Mouse (Mus musculus): Measurements from ENCODE around the gene Megf8.

The Megf8 gene

DNA sequence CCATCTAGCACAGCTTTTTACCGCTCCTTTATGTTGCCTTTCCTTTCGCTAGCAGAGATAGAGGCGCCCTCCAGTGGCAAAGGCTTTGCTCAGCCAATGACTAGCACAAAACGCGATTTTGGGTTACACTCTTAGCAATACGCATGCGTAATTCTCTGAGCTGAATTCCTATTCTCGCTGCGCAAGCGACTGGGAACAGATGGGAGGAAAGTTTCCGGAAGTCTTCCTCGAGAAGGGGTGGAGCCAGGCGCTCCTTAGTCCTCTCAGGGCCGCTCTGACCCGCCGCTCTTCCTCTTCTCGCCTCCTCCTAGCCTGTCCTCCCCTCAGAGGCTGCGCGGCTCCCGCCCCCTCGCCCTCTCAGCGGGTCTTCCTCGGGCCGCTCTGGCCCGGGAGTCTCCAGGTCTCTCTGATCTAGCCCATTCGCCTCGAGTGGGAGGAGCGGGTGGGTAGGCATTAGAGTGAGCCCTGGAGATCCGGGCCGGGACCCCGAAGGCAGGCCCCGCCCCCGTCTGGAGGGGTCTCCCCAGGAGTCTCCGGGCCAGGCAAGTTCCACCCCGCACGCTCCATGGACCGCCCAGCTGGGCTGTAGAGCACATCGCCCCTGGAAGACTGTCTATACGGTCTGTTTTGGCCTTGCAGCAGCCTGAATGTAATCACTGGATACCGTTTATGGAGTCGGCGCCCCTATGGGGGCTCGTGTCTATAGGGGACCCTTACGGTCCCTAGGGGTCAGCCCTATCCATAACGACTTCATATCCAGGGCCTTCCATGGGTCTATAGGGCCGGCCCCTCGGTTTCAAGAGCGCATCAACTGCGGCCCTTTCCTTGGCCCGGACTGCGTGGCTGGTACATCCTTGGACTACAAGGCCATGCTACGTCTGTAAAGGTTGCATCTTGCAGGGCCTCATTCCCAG is at the start of gene Megf8:
Gene Megf8, plus strand, starts transcription at position 633 of the 914 bp plus-strand sequence.
- DNase-seq (ENCODE audit: low read depth, low spot score): peak; percentile 100

DNA sequence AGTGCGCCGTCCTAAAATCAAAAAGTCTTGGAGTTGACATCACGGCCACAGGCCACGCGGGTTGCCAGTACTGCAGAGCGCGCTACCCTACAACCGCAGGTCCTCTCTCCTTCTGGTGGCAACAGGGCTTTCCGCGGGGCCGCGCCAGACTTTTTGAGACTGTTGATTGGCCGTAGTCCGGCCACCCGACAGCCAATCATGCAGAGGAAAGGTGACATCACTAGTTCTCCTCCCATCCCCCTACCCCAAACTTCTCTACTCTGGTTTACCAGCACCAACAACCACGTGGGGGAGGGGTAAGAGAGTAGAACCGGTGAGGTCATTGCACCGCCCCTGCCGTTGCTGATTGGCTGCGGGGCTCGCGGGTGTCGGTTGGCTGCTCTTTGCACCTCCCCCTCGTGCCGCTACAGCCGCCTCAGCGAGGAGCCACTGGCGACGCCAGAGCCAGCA is 49.6 kb upstream of the Megf8 start, which contains the start of gene Cic:
Gene Cic, plus strand, starts transcription at position 404 of the 450 bp plus-strand sequence.
- peak; percentile 100 for DNase-seq (ENCODE audit: low read depth, low spot score)

DNA sequence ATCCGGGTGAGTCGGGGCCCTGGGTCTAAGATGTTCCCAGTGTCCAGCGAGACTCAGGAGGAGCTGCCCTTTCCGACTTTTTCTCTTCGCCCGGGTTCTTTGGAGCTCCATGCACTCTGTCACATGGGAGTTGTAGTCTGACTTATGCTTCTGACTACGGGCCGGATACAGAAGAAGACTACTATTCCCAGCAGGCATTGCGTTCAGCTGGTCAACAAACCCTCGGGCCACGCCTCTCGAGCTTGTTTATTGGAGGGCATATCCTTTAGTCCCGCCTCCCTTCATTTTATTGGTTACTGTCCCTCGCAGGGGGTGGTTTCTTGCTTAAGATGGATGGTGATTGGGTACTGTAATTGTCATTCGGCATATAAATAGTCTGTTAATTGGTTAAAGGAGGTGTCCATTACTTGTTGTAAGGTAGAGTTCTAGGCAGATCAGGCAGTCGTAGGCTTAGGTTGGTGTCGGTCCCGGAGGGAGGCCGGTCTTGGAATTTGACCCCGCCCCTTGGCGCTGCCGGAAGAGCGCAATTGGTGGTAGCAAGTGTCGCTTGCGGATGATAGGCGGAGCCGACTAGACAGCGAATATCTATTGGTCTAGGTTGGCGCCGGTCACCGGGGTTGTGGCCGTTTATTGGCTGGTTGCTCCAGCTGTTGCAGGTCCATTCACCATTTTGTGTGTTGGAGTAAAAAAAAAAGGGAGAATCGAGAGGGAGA is 49.1 kb upstream of the Megf8 start:
- peak; percentile 100 for DNase-seq (ENCODE audit: low read depth, low spot score)

DNA sequence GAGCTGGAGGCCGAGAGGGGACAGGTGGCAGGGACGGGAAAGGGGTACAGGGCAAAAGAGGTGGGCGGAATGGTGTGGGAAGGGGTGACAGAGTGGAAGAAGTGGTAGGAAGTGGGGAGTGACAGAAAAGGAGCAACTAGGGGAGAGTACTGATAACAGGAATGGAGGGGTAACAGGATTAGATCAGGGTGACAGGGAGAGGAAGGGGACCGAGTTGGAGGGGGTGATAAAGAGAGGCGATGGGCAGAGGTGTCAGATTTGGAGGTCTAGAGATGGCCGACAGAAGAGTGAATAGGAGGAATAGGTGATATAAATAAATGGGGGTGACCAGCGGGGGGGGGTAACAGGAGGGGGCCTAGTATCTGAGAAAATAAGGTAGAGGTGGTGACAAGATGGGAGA is 48.4 kb upstream of the Megf8 start:
- no peak for DNase-seq (ENCODE audit: low read depth, low spot score)

DNA sequence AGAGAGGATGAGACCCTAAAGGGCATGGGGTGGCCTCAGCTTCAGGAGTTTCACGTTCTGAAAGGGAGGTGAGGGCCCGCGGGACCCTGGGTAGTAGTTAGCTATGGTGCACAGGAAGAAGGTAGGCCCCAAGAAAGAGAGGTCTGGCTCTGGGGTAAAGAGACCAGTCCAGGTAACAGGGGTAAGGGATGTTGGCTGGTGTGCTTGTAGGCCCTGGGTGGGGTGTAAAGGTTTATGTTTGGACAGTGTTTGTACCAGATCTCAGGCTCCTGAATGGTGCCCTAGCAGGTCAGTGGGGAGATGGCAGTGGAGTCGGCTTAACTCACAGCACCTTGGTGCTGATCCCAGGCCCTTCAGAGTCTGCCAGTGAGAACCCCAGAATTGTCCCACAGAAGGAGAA is 47.9 kb upstream of the Megf8 start:
- no peak for DNase-seq (ENCODE audit: low read depth, low spot score)

DNA sequence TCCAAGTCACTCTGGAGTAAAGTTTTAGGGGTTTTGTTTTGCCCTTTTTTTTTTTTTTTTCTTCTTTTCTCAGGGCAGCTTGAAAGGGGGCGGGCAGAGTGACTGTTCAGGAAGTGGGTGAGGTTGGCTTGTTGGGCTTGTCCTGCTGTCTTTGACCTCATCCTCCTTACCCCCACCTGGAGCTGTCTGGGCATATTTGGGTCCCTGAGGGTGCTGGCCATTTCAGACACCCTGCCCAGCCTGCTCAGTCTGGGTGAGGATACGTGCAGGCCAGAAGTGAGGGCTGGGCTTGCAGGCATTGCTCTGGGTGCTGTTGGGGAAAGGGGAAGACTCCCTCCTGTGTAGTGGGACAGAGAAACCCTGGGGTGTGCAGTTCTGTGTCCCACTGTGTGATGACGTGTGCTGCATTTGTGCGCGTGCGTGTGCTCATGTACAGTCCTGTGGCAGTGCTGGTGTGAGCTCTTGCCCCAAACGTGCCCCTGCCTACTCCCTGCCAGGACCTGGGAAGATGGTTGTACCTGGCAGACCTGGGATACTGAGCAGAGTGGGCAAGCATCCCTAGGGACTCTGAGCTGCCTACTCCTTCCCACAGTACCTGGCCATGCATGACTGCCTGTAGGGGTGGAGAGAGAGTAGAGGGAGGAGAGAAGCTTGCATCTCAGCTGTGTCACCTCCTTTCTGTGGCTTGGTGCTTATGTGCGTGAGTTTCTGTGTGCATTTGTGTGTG is 47.3 kb upstream of the Megf8 start:
- no peak for DNase-seq (ENCODE audit: low read depth, low spot score)

DNA sequence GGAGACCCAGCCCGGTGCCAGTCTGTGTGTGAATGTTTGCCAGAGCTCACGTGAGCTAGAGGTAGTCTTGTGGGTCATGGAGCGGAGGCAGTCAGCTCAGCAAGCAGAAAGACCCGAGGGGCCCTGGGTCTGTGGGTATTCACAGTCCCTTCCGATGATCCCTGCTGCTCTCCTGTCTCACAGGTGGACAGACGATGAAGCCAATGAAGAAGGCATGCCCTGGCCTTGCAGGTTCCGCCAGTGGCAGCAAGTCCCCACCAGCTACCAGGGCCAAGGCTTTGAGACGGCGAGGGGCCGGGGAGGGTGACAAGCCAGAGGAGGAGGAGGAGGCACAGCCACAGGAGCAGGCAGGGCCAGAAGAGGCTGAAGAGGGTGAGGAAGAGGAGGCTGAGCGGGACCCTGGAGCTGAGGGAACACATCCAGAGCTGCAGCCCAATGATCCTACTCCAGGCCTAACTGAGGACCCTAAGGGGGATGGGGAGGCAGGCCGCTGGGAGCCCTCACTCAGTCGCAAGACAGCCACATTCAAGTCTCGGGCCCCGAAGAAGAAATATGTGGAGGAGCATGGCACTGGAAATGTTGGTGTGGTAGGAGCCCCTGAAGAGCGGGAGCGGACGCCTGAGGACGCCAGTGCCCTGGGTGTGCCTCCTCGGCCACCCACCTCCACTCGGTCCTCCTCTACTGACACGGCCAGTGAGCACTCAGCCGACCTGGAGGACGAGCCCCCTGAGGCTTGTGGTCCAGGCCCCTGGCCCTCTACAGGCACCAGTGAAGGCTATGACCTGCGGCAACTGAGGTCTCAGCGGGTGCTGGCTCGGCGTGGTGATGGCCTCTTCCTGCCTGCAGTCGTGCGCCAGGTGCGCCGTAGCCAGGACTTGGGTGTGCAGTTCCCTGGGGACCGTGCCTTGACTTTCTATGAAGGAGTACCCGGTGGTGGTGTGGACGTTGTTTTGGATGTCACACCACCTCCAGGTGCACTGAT is 46.0 kb upstream of the Megf8 start:
- no peak for DNase-seq (ENCODE audit: low read depth, low spot score)

DNA sequence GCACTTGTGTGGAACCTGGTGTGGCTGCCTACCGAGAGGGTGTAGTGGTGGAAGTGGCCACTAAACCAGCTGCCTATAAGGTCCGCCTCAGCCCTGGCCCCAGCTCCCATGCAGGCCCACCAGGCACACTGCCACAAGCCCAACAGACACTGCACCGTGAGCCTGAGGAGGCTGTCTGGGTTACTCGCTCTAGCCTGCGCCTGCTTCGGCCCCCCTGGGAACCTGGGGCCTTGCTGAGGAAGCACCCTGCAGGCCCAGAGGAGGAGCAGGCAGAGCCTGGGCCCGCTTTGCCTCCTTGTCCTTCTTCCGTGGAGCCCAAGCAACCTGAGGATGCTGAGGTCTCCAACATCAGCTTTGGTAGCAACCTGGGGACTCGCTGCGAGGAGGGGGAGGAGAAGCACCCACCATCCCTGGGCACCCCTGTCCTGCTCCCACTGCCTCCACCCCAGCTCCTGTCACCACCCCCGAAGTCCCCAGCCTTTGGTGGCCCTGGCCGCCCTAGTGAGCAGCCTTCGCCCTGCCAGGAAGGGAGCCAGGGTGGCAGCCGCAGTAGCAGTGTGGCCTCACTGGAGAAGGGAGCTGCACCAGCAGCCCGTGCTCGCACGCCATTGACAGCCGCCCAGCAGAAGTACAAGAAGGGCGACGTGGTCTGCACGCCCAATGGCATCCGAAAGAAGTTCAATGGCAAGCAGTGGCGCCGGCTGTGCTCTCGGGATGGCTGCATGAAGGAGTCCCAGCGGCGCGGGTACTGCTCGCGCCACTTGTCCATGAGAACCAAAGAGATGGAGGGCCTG is 45.1 kb upstream of the Megf8 start:
- no peak for DNase-seq (ENCODE audit: low read depth, low spot score)

DNA sequence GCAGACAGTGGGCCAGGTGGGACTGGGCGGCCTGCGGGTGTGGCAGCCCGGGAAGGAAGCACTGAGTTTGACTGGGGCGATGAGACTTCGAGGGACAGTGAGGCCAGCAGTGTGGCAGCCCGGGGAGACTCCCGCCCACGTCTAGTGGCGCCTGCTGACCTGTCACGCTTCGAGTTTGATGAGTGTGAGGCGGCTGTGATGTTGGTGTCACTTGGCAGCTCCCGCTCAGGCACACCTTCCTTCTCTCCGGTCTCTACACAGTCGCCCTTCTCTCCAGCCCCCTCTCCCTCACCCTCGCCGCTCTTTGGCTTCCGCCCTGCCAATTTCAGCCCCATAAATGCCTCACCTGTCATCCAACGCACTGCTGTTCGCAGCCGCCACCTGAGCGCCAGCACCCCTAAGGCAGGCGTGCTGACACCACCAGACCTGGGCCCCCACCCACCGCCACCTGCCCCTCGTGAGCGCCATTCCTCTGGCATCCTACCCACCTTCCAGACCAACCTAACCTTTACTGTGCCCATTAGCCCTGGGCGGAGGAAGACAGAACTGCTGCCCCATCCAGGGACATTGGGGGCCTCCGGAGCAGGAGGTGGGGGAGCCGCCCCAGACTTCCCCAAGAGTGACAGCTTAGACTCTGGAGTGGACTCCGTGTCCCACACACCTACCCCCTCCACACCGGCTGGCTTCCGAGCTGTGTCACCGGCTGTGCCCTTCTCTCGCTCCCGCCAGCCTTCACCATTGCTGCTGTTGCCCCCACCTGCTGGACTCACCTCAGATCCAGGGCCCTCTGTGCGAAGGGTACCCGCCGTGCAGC is 44.3 kb upstream of the Megf8 start:
- no peak for DNase-seq (ENCODE audit: low read depth, low spot score)

DNA sequence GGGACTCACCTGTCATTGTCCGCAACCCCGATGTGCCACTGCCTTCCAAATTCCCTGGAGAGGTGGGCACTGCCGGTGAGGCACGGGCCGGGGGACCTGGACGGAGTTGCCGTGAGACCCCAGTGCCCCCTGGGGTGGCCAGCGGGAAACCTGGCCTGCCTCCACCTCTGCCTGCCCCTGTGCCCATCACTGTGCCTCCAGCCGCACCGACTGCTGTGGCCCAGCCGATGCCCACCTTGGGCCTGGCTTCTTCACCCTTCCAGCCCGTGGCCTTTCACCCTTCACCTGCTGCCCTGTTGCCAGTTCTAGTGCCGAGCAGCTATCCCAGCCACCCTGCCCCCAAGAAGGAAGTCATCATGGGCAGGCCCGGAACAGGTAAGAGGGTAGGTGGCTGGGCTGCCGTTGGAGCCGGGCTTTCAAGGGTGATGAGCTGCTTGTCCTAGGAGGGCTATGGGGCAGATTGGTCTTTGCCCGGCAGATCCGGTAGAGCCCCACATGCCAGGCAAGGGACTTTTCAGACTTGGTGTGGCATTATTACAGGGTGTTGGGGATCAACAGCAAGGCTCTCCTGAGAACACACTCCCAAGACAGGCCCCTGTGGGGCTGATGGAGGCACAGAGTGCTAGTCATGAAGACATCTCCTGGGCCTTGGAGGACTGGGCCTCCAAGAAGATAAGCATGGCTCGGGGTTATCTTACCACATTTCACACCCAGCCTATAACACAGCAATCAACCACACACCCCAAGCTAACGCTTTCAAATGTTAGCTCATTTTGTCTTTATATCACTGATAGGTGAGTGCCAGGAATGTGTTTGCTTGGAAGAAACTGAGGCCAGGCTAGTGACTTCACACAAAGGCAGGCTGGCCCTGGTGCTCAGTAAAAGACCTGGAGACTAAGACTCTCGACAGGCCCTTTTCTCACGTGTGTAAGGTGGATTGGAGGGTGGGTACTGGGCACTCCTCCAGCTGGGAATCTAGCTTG is 43.4 kb upstream of the Megf8 start:
- no peak for DNase-seq (ENCODE audit: low read depth, low spot score)

DNA sequence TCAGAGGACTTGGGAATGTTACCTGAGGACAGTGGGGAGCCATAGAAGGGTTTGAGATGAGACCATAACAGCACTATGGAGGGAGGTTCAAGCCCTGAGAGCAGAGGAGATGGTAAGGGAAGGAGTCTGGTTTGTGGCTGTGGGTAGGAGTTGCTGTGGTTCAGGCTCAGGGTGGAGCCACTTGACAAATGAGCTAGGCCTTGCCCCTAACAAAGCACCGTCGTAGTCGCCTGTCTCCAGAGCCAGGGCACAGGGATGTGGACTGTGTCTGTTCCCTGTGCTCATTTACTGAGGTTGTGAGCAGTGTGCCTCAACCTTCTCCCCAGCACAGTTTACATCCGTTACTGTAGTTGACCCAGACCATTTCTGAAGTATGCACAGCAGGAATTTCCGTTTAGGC is 42.4 kb upstream of the Megf8 start:
- DNase-seq (ENCODE audit: low read depth, low spot score): no peak

DNA sequence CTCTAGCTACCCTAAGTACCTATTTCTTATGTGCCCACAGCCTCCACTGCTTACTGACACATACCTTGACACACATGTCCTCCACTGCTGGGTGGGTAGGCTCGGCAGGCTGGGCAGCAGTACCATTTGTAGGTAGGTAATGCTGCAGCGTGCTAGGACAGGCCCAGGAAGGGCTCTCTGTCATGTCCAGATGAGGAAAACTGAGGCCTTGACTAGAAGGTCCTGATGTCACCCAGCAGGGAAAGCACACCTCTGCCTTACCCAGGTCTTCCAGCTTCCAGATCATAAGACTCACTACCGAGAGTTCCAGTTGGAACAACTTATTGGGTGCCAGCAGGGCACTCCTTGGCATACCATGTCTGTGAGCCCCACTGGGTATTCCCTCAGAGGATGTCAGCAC is 42.0 kb upstream of the Megf8 start:
- no peak for DNase-seq (ENCODE audit: low read depth, low spot score)

DNA sequence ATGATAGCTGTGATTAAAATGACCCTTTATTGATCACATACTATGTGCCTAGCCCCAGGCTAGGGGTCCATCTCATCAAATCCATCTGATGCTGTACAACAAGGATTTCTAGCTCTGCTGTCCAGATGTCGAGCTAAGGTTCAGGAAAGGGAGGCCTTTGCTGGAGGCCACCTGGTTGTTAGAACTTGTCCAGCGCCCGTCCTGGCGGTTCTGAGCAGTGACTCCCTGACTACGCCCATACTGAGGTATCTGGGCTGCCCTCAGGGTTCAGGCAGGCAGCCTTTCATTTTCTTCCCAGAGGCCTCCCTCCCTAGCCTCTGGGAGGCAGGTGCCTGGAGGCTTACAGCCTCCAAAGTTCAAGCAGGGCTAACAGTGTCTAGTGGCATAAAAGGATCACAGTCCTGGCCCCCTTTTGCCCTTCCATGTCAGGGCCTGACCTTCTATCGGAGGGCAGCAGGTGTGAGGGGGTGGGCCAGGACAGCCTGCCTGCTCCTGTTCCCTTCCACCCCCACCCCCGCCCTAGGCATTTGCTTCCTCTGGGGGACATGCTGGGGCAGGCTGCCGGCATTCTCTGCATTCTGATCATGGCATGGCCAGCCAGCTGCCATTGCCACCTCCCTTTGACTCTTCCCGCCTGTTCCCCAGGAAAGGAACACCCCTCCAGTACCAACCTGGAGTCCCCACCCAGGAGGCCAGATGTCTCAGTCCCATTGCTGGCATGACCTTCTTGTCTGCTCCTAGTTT is 41.2 kb upstream of the Megf8 start:
- DNase-seq (ENCODE audit: low read depth, low spot score): peak; percentile 66

DNA sequence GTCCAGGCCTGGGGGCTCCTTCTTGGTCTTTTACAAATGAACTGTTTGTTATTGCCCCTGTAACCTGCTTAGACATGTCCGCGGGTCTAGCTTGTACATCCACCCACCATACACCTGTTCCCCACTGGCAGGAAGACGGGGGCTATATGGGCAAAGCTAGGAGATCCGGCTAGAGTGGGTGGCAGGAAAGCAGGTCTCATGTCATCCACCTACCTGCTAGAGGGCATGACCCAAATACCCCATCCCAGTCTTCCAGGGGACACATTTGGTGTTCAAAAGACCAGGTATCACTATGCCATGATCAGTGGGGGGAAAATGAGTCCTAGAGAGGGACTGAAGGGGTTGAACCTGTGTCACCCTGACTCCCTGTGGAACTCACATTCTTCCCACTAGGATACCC is 39.6 kb upstream of the Megf8 start:
- no peak for DNase-seq (ENCODE audit: low read depth, low spot score)

DNA sequence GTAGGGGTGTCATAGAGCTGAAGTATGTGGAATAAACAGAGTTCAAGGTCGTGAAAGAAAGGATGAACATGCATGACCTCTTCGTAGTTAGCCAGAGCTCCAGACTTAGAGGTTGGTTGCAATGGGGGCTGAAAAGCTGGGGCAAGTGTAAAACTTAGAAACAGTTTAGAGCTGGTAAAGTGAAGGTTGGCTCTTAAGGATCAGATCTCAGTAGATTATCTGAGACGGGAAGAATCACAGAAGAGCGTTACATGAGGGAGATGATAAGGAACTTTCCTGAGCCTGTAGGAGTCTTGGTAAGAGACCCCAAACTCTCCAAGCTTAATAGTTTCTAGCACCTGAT is 39.0 kb upstream of the Megf8 start:
- no peak for DNase-seq (ENCODE audit: low read depth, low spot score)

DNA sequence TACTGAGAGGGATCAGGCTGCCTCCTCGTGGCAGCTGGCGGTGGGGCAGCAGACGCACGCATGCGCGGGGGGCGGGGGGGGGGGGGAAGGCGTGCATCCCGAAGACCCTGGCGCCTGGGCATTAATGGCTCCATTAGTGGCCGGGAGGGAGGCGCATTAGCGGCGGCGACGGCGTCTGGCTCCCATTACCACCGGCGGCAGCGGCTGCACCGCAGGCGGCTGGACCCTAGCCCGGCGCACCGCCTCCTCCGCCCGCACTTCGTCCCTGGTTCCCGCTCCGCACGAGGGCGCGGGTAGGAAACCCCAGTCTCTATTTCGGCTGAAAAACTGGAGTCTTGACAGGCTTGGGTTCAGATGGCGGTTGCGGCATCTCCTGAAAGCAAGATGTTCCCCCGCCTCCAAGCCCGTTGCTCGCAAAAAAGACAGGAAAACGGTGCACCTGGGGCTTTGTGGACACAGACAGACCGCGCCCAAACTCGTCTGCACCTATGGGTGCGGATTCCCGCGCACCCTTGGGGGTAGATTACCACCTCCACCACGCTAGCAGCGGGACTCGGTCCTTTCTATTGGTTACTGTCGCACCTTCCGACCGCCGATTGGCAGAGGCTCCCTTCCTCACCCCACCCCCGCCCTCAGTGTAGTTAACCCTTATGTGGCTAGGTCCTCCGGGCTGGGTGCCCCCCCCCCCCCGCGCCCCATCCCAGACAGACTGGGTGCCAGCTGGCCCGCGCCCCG is 38.5 kb upstream of the Megf8 start:
- DNase-seq (ENCODE audit: low read depth, low spot score): peak; percentile 84
